Mouse (Mus musculus): Measurements from ENCODE around the gene BC034090. TPM values are rescaled to one million over a fixed set of nuclear protein-coding genes. Genes with fewer than 3 reads are reported as not detected.
A peak's percentile ranks its signal among the peaks of the same experiment; 100 is the strongest.

Gene BC034090
- polyA plus RNA-seq, 1 experiment from 2014 or later = 3.2 TPM

DNA sequence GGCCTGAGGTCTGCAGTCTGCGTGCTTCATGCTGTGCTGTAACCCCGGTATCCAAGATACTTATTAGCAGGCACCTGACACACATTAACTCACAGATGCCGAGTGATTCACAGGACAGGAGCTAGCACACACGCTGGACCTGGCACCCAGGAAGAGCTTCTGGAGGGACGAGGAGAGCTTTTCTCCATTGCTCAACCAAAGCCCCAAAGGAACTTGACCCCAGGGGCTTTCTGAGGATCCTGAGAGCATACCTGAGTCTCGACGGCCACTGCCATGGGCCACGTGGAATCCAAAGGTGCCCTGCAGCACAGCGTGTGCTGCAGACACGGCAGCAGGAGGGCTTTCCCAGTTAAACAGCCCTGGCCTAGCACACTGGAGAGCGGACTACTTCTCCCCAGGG lies 27.9 kb downstream of the BC034090 start:
- H3K9me3 ChIP-seq (ENCODE audit: control insufficient read depth, low read length) = no peaks in the 10 kb centered on the region
- H3K36me3 ChIP-seq (ENCODE audit: control insufficient read depth, insufficient read depth, low read length) = no peaks in the 10 kb centered on the region
- no peak overlapping the region for H3K27ac ChIP-seq (ENCODE audit: low read depth, low read length)
- H3K9ac ChIP-seq (ENCODE audit: low read length) = no peak overlapping the region
- WGBS = 82% methylated on average over 11 of the region's 11 CpGs
- no peak overlapping the region for H3K4me2 ChIP-seq (ENCODE audit: low read depth, low read length, severe bottlenecking)
- ATAC-seq (replicated peaks; ENCODE audit: low FRiP score) (no peak), DNase-seq (ENCODE audit: low spot score) (no peak)
- no peaks in the 10 kb centered on the region for H3K27me3 ChIP-seq (ENCODE audit: control insufficient read depth, insufficient read depth, low read length)
- H3K4me3 ChIP-seq (ENCODE audit: low read depth, low read length) = no peak overlapping the region
- H3K4me1 ChIP-seq (replicated peaks; ENCODE audit: control insufficient read depth, insufficient read depth, low read length) = peaks cover 17% of the 10 kb centered on the region

DNA sequence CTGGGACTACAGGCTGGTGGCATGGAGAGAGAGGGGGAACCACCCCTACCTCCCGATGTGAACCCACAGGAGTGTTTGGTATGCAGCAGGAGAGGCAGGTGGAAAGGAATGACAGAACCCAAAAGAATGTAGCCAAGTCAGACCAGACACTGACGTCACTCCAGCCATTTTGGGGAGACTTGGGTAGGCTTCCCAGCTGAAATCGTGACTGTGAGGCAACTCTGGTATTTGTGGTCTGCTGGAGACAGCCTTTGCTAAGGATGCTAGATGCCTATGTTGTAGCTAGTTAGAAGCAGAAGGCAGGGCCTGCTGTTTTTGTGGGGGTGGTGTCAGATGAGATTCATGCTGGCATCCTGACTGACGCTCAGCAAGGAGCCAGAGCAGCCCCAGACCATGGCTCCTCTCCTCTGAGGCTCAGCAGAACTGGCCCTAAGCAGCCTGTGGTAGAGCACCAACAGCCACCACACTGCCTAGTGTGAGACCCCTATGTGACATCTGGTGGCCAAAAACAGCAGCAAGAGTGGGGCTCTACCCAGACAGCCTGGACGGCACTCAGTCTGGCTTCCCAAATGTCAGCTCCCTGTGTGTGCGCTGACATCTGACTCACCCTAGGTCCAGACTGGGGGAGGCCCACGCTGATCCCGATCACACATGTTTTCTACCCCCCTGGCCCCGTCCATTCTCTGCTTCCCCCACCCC lies 29.0 kb downstream of the BC034090 start:
- Histone ChIP-seq H3K9me3 (ENCODE audit: control insufficient read depth, low read length) (no peaks in the 10 kb centered on the region), H3K36me3 (ENCODE audit: control insufficient read depth, insufficient read depth, low read length) (no peaks in the 10 kb centered on the region), H3K9ac (ENCODE audit: low read length) (no peak overlapping the region), H3K4me3 (ENCODE audit: low read depth, low read length) (no peak overlapping the region), H3K4me2 (ENCODE audit: low read depth, low read length, severe bottlenecking) (no peak overlapping the region), H3K4me1 (replicated peaks; ENCODE audit: control insufficient read depth, insufficient read depth, low read length) (peaks cover 17% of the 10 kb centered on the region), H3K27me3 (ENCODE audit: control insufficient read depth, insufficient read depth, low read length) (no peaks in the 10 kb centered on the region), H3K27ac (ENCODE audit: low read depth, low read length) (no peak overlapping the region)
- ATAC-seq (replicated peaks; ENCODE audit: low FRiP score) = no peak
- no peak for DNase-seq (ENCODE audit: low spot score)
- WGBS = 62% methylated on average over 9 of the region's 9 CpGs

DNA sequence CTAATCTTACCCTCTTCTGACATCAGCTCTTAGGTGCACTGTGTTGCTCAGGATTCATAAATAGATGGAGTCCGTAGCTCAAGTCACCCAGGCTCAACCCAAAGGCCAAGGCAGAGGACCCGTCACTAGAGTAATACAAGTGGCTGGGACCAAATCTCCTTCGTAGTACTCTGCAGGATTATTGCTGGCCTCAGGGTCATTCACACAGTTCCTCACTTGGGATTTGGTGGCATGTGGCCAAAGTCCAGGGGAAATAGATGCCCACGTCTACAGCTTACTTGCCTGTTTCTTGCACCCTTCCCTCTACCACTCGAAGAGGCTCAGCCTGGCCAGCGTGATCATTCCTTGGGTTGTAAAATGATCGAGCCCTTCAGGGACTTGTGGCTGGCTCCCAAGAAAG lies 30.3 kb downstream of the BC034090 start:
- 83% methylated on average over 7 of the region's 7 CpGs for WGBS
- Histone ChIP-seq H3K4me1 (replicated peaks; ENCODE audit: control insufficient read depth, insufficient read depth, low read length) (peaks cover 17% of the 10 kb centered on the region), H3K4me2 (ENCODE audit: low read depth, low read length, severe bottlenecking) (no peak overlapping the region), H3K27me3 (ENCODE audit: control insufficient read depth, insufficient read depth, low read length) (no peaks in the 10 kb centered on the region), H3K4me3 (ENCODE audit: low read depth, low read length) (no peak overlapping the region), H3K9ac (ENCODE audit: low read length) (no peak overlapping the region), H3K36me3 (ENCODE audit: control insufficient read depth, insufficient read depth, low read length) (no peaks in the 10 kb centered on the region), H3K27ac (ENCODE audit: low read depth, low read length) (no peak overlapping the region), H3K9me3 (ENCODE audit: control insufficient read depth, low read length) (no peaks in the 10 kb centered on the region)
- DNase-seq (ENCODE audit: low spot score) (no peak), ATAC-seq (replicated peaks; ENCODE audit: low FRiP score) (no peak)

DNA sequence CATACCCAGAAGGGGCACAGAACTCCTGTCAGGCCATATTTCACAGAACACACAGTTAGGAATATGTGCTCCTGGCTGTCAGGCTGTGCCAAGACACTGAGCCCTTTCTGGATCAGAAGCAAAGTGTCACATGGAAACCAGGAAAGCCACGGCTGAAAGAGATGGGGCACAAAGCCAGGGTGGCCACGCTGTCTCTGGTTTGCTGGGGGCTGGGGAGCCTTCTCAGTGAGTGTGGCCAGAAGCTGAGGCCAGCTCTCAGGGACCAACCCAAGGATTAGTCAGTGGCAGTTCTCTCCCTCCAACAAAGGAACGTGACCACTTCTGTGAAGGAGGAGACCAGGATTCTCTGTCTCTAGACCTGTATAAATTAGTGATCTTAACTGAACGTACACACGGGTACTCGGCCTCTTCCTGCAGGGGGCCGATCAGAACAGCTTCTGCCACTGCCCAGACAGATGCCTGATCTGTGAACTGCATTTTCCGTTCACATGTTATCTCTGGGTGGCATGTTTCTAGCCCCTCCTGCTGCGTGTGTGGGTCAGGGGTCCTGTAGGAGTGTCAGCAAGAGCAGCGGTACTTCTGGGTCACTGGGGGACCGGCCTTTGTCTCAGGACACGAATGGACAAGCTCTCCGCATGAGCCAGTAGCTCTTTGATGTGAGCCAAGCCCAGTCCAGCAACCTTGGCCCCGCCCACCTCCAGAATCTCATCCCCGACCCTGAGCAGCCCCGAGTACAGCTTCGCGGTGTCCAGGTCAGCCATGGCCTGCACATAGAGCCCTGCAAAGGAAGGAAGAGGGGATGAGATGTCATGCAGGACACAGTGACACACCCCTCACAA lies 31.1 kb downstream of the BC034090 start:
- DNase-seq (ENCODE audit: low spot score) (no peak), ATAC-seq (replicated peaks; ENCODE audit: low FRiP score) (peak; percentile 36)
- WGBS = 10% methylated on average over 18 of the region's 18 CpGs
- Histone ChIP-seq H3K27me3 (ENCODE audit: control insufficient read depth, insufficient read depth, low read length) (no peaks in the 10 kb centered on the region), H3K4me2 (ENCODE audit: low read depth, low read length, severe bottlenecking) (no peak overlapping the region), H3K36me3 (ENCODE audit: control insufficient read depth, insufficient read depth, low read length) (no peaks in the 10 kb centered on the region), H3K9me3 (ENCODE audit: control insufficient read depth, low read length) (no peaks in the 10 kb centered on the region), H3K9ac (ENCODE audit: low read length) (peak overlapping the region; percentile 21), H3K27ac (ENCODE audit: low read depth, low read length) (peak overlapping the region; percentile 25), H3K4me1 (replicated peaks; ENCODE audit: control insufficient read depth, insufficient read depth, low read length) (peaks cover 17% of the 10 kb centered on the region), H3K4me3 (ENCODE audit: low read depth, low read length) (no peak overlapping the region)

DNA sequence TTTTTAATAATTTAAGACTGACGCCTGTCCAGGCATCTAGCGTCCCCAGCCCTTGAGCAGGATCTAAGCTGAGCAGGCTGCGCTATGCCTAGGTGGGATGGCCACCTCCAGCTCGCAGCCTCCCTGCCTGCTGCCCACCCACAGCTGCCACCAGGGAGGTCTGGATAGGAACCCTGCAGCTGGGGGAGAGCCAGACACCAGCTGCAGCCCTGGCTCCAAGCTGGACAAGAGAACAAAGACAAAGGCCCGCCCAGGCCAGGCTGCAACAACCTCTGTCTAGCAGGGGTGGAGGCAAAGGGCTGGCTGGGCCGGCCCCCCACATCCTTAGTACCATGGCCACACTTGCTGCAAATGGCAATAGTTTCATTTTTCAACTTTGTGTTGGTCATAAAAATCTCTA lies 31.8 kb downstream of the BC034090 start:
- no peak overlapping the region for H3K4me3 ChIP-seq (ENCODE audit: low read depth, low read length)
- no peak overlapping the region for H3K4me2 ChIP-seq (ENCODE audit: low read depth, low read length, severe bottlenecking)
- 7% methylated on average over 6 of the region's 6 CpGs for WGBS

DNA sequence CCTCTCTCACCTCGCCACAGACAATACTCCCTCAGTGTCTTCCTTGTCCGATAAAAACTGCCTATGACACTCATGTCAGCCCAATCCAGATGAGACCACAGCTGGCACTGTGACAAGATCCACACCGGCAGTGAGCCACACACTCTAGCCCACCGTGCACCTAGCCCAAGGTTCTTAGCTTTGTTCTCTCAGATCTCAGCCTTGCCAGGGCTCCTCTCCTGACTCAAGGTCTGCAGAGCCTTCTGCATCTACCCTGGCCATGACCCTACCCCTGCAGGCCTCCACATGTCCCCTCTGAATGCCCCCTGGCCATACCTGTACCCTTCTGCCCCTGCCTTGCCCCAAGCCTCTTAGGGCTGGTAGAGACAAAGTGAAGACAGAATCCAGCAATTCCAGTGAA lies 32.2 kb downstream of the BC034090 start:
- Histone ChIP-seq H3K4me1 (replicated peaks; ENCODE audit: control insufficient read depth, insufficient read depth, low read length) (peaks cover 17% of the 10 kb centered on the region), H3K36me3 (ENCODE audit: control insufficient read depth, insufficient read depth, low read length) (no peaks in the 10 kb centered on the region), H3K27ac (ENCODE audit: low read depth, low read length) (peak overlapping the region; percentile 25; the same call in 1 of the 2 replicates), H3K27me3 (ENCODE audit: control insufficient read depth, insufficient read depth, low read length) (no peaks in the 10 kb centered on the region), H3K9me3 (ENCODE audit: control insufficient read depth, low read length) (no peaks in the 10 kb centered on the region), H3K4me3 (ENCODE audit: low read depth, low read length) (no peak overlapping the region), H3K4me2 (ENCODE audit: low read depth, low read length, severe bottlenecking) (no peak overlapping the region), H3K9ac (ENCODE audit: low read length) (peak overlapping the region; percentile 21)
- WGBS = 58% methylated on average over 4 of the region's 4 CpGs
- ATAC-seq (replicated peaks; ENCODE audit: low FRiP score) = peak; percentile 16; the same call in 1 of the 2 replicates
- no peak for DNase-seq (ENCODE audit: low spot score)

More for the DNA sequence above, 31.8 kb downstream of the BC034090 start:
- Histone ChIP-seq H3K36me3 (ENCODE audit: control insufficient read depth, insufficient read depth, low read length) (no peaks in the 10 kb centered on the region), H3K27me3 (ENCODE audit: control insufficient read depth, insufficient read depth, low read length) (no peaks in the 10 kb centered on the region), H3K4me1 (replicated peaks; ENCODE audit: control insufficient read depth, insufficient read depth, low read length) (peaks cover 17% of the 10 kb centered on the region), H3K9ac (ENCODE audit: low read length) (peak overlapping the region; percentile 21), H3K9me3 (ENCODE audit: control insufficient read depth, low read length) (no peaks in the 10 kb centered on the region), H3K27ac (ENCODE audit: low read depth, low read length) (peak overlapping the region; percentile 25)
- ATAC-seq (replicated peaks; ENCODE audit: low FRiP score) (peak; percentile 73), DNase-seq (ENCODE audit: low spot score) (peak; percentile 81)

DNA sequence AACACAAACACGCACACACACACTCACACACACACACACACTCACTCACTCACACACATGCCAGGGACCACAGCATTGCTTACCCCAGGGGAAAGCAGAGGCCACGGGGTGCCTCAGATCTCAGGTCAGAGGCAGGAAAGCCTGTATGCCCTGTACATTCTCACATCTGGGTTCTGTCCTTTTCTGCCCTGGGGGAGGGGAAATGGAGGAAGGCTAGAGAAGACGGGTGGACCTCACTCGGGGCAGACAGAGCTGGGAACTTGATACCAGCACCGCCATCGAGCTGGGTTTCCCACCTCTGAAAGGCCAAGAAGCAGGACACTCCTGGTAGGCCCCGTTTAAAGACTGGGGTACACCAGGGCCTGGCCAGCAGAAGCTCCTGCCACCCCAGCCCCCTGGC lies 33.2 kb downstream of the BC034090 start:
- no peaks in the 10 kb centered on the region for H3K9me3 ChIP-seq (ENCODE audit: control insufficient read depth, low read length)
- peaks cover 17% of the 10 kb centered on the region for H3K4me1 ChIP-seq (replicated peaks; ENCODE audit: control insufficient read depth, insufficient read depth, low read length)
- H3K27ac ChIP-seq (ENCODE audit: low read depth, low read length) = no peak overlapping the region
- H3K27me3 ChIP-seq (ENCODE audit: control insufficient read depth, insufficient read depth, low read length) = no peaks in the 10 kb centered on the region
- WGBS = 62% methylated on average over 7 of the region's 7 CpGs
- H3K4me2 ChIP-seq (ENCODE audit: low read depth, low read length, severe bottlenecking) = no peak overlapping the region
- DNase-seq (ENCODE audit: low spot score) (no peak), ATAC-seq (replicated peaks; ENCODE audit: low FRiP score) (no peak)
- no peaks in the 10 kb centered on the region for H3K36me3 ChIP-seq (ENCODE audit: control insufficient read depth, insufficient read depth, low read length)
- H3K9ac ChIP-seq (ENCODE audit: low read length) = no peak overlapping the region
- H3K4me3 ChIP-seq (ENCODE audit: low read depth, low read length) = no peak overlapping the region

DNA sequence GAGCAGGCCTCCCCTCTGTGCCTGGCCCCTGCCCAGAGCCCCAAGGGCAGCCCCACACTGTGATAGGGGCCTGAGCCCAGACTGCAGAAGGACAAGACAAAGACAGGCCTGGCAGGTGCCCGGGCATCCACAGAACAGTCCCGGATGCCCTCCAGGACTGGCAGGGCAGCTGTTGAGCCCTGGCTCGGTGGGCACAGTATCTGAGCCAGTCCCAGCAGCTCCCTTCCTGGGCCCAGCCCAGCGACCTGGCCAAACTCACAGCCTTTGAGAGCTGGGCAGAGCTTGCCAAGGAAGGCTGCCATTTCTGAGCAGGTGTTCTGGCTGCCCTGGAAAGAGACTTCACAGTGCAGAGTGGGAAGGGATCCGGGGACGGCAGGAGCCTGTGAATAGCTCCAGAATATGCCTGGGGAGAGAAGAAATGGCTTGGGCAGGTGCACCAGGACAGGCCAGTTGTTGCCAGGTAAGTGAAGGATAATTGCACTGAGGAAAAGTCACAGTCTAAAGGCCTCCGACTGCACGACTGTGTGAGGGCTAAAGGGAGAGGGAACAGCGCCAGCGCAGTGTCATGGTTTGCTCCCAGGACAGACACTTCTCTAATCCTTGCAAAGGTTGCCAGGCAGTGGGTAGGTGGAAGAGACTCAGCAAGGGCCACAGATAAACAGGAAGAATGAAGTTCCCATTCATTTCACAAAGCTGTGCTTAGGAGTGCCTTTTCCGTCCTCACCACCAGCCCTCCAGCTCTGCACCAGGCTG lies 34.1 kb downstream of the BC034090 start:
- no peaks in the 10 kb centered on the region for H3K27me3 ChIP-seq (ENCODE audit: control insufficient read depth, insufficient read depth, low read length)
- H3K9me3 ChIP-seq (ENCODE audit: control insufficient read depth, low read length) = no peaks in the 10 kb centered on the region
- ATAC-seq (replicated peaks; ENCODE audit: low FRiP score) (no peak), DNase-seq (ENCODE audit: low spot score) (no peak)
- H3K27ac ChIP-seq (ENCODE audit: low read depth, low read length) = no peak overlapping the region
- no peak overlapping the region for H3K9ac ChIP-seq (ENCODE audit: low read length)
- 70% methylated on average over 11 of the region's 11 CpGs for WGBS
- H3K36me3 ChIP-seq (ENCODE audit: control insufficient read depth, insufficient read depth, low read length) = no peaks in the 10 kb centered on the region
- H3K4me3 ChIP-seq (ENCODE audit: low read depth, low read length) = no peak overlapping the region
- H3K4me2 ChIP-seq (ENCODE audit: low read depth, low read length, severe bottlenecking) = no peak overlapping the region
- peaks cover 17% of the 10 kb centered on the region for H3K4me1 ChIP-seq (replicated peaks; ENCODE audit: control insufficient read depth, insufficient read depth, low read length)
